Mouse (Mus musculus) intestine, embryonic 16.5 days (tissue): ENCODE results near the gene Ndufs8. TPM values are rescaled to one million over a fixed set of nuclear protein-coding genes. Genes with fewer than 3 reads are reported as not detected.

Source experiments
- ATAC-seq: fragments of 200-750 bp; cut with Nextera tagmentation; 2 replicates; pipeline ENCODE4 v1.8.0; 2017; ENCODE audit warnings: moderate TSS enrichment, moderate library complexity
- H3K27ac ChIP-seq: fragments of 300-500 bp; sonication (generic); 2 replicates; pipeline ENCODE4 v1.5.1; 2014; ENCODE audit warnings: mild to moderate bottlenecking, low read length
- H3K27me3 ChIP-seq: fragments of 300-500 bp; sonication (generic); replicated peaks from 2 replicates; pipeline ENCODE4 v1.6.1; 2014; ENCODE audit warnings: low read length, control low read depth, mixed read lengths; ENCODE audit not compliant: control insufficient read depth, insufficient read depth
- H3K36me3 ChIP-seq: fragments of 300-500 bp; sonication (generic); 2 replicates; pipeline ENCODE4 v1.6.1; 2014; ENCODE audit warnings: low read length, control low read depth; ENCODE audit not compliant: control insufficient read depth, insufficient read depth
- H3K4me1 ChIP-seq: fragments of 300-500 bp; sonication (generic); 2 replicates; pipeline ENCODE4 v1.6.1; 2014; ENCODE audit warnings: low read length, control low read depth, mixed read lengths; ENCODE audit not compliant: control insufficient read depth, insufficient read depth
- H3K4me2 ChIP-seq: fragments of 300-500 bp; sonication (generic); 2 replicates; pipeline ENCODE4 v1.6.1; 2014; ENCODE audit warnings: low read depth, low read length, control low read depth
- H3K4me3 ChIP-seq: fragments of 300-500 bp; sonication (generic); 2 replicates; pipeline ENCODE4 v1.5.1; 2014; ENCODE audit warnings: mild to moderate bottlenecking, low read length
- H3K9ac ChIP-seq: fragments of 300-500 bp; sonication (generic); 2 replicates; pipeline ENCODE4 v1.6.1; 2014; ENCODE audit warnings: low read depth, low read length
- H3K9me3 ChIP-seq: fragments of 300-500 bp; sonication (generic); 2 replicates; pipeline ENCODE4 v1.6.1; 2016; ENCODE audit warnings: low read length, control low read depth; ENCODE audit not compliant: control insufficient read depth
- WGBS: fragments of 180-500 bp; shearing (Covaris S2); extraction: QIAGEN DNeasy Blood & Tissue Kit; methylation state at CpG from one replicate; pipeline ENCODE4 v1.1.7; 2014; 5-methylcytosine and 5-hydroxymethylcytosine counted together
- polyA plus RNA-seq: library from polyadenylated mRNA; unstranded; fragments of >200 nt; fragmentation: Nextera tagmentation; extraction: Ambion mirVana; gene quantifications from 2 replicates; pipeline ENCODE4 v1.2.1, GENCODE M21; 2015

Ndufs8 gene
- polyA plus RNA-seq, 1 experiment from 2014 or later: 424 TPM

DNA sequence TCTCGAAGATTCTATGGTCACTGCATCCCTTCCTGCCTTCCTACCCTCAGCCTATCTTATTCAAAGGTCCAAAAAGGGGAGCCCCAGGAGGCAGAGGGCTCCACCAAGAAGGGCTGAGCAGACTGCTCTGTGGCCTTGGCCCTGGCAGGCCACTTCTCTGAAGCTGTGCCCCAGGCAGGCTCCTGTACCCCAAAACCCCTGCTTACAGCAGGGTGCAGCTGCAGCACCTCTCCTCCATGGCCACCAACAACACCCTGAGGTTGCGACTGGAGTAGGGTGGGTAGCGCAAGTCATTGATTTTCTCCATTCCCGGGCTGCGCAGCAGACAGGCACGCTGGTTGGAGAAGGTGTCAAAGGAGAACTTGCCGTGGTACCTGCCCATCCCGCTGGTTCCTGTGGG, 1.1 kb upstream of the Ndufs8 start:
- 86% methylated on average over 8 of the region's 8 CpGs for WGBS

DNA sequence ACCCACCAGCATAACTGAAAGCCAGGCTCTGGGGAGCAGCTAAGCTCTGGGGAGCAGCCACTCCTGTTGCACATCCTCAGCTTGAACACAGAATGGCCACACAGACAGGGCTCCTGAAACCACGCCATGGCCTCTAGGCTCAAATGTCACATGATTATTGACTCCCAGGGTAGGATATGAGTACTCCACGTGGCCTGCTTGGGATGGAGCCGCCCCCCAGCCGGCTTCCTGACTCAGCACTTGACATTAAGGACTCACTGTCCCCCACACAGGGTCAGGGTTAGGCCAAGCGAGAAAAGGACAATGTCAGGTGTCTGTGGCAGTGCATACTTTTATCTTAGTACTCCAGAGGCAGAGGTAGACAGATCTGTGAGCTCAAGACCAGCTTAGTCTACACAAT, 2.4 kb downstream of the Ndufs8 start:
- peaks cover 8% of the 10 kb centered on the region; the same call in 1 of the 2 replicates for H3K36me3 ChIP-seq
- ATAC-seq: no peak
- H3K4me2 ChIP-seq: no peak overlapping the region
- no peak overlapping the region for H3K4me3 ChIP-seq
- H3K9ac ChIP-seq: no peak overlapping the region
- 77% methylated on average over 5 of the region's 5 CpGs for WGBS
- H3K27ac ChIP-seq: no peak overlapping the region
- peaks cover 23% of the 10 kb centered on the region for H3K4me1 ChIP-seq
- no peaks in the 10 kb centered on the region for H3K9me3 ChIP-seq
- no peaks in the 10 kb centered on the region for H3K27me3 ChIP-seq

More for the DNA sequence above, 1.1 kb upstream of the Ndufs8 start:
- no peaks in the 10 kb centered on the region for H3K9me3 ChIP-seq
- 0 out of 2 replicates have a peak overlapping the region, but pooled peaks have one; percentile 31 for H3K27ac ChIP-seq
- peak overlapping the region; percentile 75 for H3K4me3 ChIP-seq
- peaks cover 5% of the 10 kb centered on the region; the same call in 1 of the 2 replicates for H3K36me3 ChIP-seq
- peak overlapping the region; percentile 74 for H3K9ac ChIP-seq
- no peaks in the 10 kb centered on the region for H3K27me3 ChIP-seq
- peaks cover 4% of the 10 kb centered on the region for H3K4me1 ChIP-seq
- H3K4me2 ChIP-seq: peak overlapping the region; percentile 55
- no peak for ATAC-seq

DNA sequence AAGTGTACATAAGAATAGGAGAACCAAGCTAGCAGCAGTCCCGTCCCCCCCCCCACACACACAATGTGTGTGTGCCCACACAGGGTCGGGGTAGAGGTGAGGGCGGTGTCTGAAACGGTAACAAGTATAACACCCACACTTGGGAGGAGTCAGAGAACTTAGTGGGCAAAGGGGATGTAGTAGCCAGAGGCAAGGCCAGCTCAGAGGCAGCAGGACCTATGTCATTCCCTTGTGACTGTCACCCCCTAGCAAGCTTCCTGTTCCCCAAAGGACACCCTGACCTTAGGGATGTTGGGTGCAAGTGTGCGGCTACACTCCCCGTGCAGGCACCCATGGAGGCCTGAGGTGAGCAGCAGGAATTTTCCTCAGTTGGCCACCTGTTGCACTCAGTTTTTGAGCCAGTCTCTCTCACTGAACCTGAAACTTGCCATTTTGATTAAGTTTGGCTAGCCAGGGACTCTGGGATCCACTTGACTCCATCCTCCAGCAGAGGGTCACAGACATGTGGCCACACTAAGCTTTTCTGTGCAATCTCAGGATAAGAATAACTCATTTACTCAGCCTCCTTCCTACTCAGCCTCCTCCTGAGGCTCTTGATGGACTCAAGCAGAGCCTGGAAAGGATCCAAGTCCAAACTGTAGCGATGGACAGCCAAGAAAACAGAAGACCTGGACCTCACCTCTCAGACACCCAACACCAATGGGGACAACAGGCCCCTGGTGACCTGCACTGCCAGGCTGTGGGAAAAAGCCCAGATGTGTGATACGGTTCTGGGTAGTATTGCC, 4.5 kb downstream of the Ndufs8 start:
- ATAC-seq: no peak
- Histone ChIP-seq H3K9ac (peak overlapping the region; percentile 88), H3K27ac (peak overlapping the region; percentile 94), H3K27me3 (no peaks in the 10 kb centered on the region), H3K36me3 (peaks cover 12% of the 10 kb centered on the region; the same call in 1 of the 2 replicates), H3K9me3 (no peaks in the 10 kb centered on the region), H3K4me3 (peak overlapping the region; percentile 90; the same call in 1 of the 2 replicates), H3K4me2 (peak overlapping the region; percentile 85), H3K4me1 (peaks cover 33% of the 10 kb centered on the region)
- WGBS: 72% methylated on average over 8 of the region's 8 CpGs

DNA sequence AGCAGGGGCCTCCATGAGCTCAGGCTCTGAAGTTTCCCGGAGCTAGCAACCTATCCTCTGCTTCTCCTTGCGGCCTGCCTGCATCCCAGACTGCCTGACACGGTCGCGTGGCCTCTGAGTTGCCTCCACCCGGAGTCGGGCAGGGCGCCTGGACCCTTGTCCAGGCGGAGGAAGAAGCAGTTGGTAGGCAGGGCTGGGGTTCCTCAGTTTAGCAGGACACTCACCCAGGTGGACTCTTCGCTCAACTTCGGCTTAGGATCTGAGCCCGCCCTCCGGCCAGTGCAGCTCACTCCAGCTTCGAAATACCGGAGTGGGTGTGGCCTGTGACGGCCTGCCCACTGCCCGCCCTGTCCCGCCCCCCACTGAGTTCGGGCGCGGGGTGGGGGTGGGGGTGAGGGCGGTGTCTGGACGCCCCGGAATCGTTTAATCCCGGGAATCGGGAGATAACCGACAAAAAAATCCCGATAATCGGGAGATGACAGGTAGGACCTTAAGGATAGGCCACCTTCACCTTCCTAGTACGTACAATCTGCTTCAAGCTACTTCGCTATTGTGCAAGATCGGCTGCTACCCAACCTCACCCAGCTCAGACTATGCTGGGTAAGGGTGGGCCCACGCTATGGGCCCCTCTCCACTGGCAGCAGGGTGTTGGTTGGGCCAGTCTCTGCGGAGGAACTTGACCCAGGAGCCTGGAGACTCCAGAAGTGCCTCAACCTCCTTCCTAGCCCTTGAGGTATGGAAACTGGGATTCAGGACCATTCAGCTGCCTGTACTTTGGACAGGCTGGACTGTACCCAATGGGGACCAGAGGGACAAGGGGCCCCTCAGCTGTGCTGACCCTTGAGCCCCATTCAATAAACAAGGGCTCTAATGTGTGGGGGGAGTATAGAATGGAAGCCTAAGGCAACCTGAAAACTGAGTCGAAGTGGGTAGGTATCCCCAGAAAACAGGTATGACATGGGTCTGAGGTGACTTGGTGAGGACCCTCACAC, 5.5 kb downstream of the Ndufs8 start, which contains the start of gene Tcirg1:
Gene Tcirg1, minus strand, starts transcription at position 339 of the 992 bp plus-strand sequence.
- Histone ChIP-seq H3K4me1 (peaks cover 33% of the 10 kb centered on the region), H3K4me2 (peak within 1 kb of the TSS; percentile 85), H3K27ac (peak within 1 kb of the TSS; percentile 94), H3K36me3 (peaks cover 20% of the 10 kb centered on the region), H3K9me3 (no peaks in the 10 kb centered on the region), H3K27me3 (no peaks in the 10 kb centered on the region), H3K4me3 (peak within 1 kb of the TSS; percentile 90), H3K9ac (peak within 1 kb of the TSS; percentile 88)
- peak; percentile 92 for ATAC-seq
- 3% methylated on average over 36 of the region's 36 CpGs for WGBS

DNA sequence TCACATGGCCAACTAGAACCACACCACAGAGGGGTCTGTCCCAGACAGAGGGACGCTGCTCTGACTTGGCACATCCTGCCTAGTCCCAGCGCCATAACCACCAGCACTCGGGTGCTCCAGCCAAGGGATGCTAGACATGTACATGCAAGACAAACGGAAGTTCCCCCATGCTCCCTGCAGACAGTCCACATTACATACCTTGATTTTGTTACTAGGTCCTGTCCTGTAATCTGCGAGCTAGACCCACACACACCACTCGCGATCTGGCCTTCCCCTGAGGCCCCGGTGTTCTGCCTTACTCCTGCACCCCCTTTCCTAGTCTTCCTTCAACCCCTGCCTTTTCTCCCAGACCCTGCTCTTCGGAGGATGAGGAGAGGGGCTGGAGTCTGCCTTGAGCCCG, 6.2 kb downstream of the Ndufs8 start:
- Histone ChIP-seq H3K9ac (peak overlapping the region; percentile 88), H3K4me3 (peak overlapping the region; percentile 90), H3K27ac (peak overlapping the region; percentile 94), H3K9me3 (no peaks in the 10 kb centered on the region), H3K27me3 (no peaks in the 10 kb centered on the region), H3K36me3 (peaks cover 25% of the 10 kb centered on the region), H3K4me2 (peak overlapping the region; percentile 85), H3K4me1 (peaks cover 33% of the 10 kb centered on the region)
- ATAC-seq: no peak
- WGBS: 25% methylated on average over 10 of the region's 10 CpGs

DNA sequence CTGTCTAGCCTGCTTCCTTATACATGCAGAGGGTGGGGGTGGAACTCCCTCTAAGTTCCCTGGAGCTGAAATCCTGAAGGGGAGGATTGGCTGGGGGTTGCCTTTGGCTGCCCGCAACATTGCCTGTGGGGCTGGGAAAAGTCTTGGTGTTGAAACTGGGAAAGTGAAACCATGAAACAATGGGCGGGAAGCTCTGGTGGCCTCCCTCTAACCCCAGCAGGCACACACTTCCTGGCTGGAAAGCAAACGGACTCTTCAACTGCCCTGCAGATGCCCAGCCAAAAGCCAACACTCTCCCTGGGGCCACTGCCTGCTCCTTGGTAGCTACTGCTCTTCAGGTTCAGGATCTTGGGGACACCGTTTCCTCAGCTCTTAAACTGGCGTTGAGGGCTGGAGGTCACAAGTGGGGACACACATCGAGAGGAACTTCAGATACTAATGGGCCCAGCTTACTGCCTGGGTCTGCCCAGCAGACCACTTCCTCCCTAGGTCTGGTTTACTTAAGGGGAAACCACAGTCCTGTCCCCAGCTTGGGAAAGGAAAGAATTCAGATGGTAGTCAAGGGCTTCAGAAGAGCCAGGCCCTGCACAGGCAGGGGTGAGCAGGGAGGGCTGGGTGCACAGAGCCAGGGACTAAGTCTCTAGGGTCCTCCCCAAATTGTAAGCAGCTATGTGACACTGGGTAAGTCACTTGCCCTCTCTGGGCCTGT, 7.2 kb downstream of the Ndufs8 start:
- no peak for ATAC-seq
- Histone ChIP-seq H3K4me1 (peaks cover 33% of the 10 kb centered on the region), H3K9me3 (no peaks in the 10 kb centered on the region), H3K27me3 (no peaks in the 10 kb centered on the region), H3K27ac (peak overlapping the region; percentile 94), H3K4me2 (peak overlapping the region; percentile 85), H3K4me3 (peak overlapping the region; percentile 90), H3K9ac (peak overlapping the region; percentile 88), H3K36me3 (peaks cover 23% of the 10 kb centered on the region)
- 26% methylated on average over 6 of the region's 6 CpGs for WGBS

DNA sequence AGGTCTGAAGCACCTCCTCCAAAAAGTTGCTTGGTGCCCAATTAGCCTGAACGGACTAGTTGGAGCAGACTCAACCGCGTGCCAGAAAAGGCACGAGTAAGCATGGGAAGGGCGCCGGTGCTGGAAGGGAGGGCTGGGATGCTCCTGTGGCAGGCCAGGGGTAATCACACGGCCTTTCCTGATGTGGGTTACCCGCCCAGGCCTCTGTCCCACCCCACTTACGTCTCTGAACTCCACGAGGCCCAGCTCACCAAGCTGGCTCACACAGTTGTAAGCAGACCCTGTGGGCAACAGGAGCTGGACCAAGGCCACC, 8.3 kb downstream of the Ndufs8 start:
- no peak for ATAC-seq
- Histone ChIP-seq H3K9ac (no peak overlapping the region), H3K36me3 (peaks cover 23% of the 10 kb centered on the region), H3K4me3 (no peak overlapping the region), H3K27ac (no peak overlapping the region), H3K4me1 (peaks cover 33% of the 10 kb centered on the region), H3K4me2 (no peak overlapping the region), H3K9me3 (no peaks in the 10 kb centered on the region), H3K27me3 (no peaks in the 10 kb centered on the region)
- WGBS: 73% methylated on average over 10 of the region's 10 CpGs

DNA sequence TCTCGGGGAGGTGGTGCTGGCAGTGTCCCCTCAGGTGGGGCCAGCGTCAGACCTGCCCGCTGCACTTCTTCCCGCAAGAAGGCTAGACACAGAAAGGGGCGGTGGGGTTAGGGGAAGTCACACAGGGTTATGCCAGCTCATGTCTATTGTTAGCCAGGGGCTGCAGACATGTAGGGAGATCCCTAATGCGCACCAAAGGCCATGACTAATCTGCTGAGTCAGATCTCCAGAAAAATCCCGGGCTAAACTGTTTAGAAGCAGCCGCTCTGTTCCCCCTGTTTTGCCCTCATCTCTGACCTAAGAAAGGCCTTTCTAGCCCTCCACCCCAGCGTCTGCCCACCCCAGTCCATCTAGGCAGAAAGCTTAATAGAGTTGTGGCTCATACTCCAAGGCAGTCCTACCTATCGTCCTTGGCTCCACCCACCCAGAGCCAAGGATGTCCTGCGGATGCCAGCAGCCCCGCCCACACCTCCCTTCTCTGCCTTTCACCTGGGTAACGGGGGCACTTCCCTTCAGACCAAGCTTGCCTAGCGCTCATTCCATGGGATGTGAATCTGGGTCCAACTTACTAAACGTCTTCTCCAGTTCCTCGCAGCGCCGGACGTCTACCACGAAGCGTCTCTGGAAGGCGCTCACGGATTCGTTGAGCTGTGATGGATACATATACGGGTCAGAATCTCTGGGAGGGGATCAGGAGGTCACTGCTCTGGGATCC, 8.8 kb downstream of the Ndufs8 start:
- H3K27ac ChIP-seq: no peak overlapping the region
- H3K4me3 ChIP-seq: no peak overlapping the region
- no peaks in the 10 kb centered on the region for H3K9me3 ChIP-seq
- H3K9ac ChIP-seq: no peak overlapping the region
- WGBS: 77% methylated on average over 25 of the region's 25 CpGs
- H3K4me1 ChIP-seq: peaks cover 33% of the 10 kb centered on the region
- no peak overlapping the region for H3K4me2 ChIP-seq
- no peaks in the 10 kb centered on the region for H3K27me3 ChIP-seq
- ATAC-seq: no peak
- H3K36me3 ChIP-seq: peaks cover 22% of the 10 kb centered on the region
